Mouse (Mus musculus) liver, adult 2 months (tissue): ENCODE results near the gene Hcn1. TPM values are rescaled to one million over a fixed set of nuclear protein-coding genes. Genes with fewer than 3 reads are reported as not detected.

Source experiments
- DNase-seq: peaks from one replicate; pipeline ENCODE4 v3.0.0-alpha.2; 2011; ENCODE audit warnings: low read depth, low spot score; ENCODE audit errors: extremely low read depth
- H3K27ac ChIP-seq: fragments of 200-500 bp; replicated peaks from 2 replicates; pipeline ENCODE4 v1.5.1; 2012; ENCODE audit warnings: low read depth, mild to moderate bottlenecking, control low read depth, inconsistent platforms, low read length; ENCODE audit not compliant: insufficient read depth
- H3K27me3 ChIP-seq: fragments of 200-500 bp; 2 replicates; pipeline ENCODE4 v1.6.1; 2012; ENCODE audit warnings: mild to moderate bottlenecking, moderate library complexity, low read length, inconsistent platforms; ENCODE audit not compliant: control insufficient read depth, insufficient read depth
- H3K36me3 ChIP-seq: fragments of 200-500 bp; 2 replicates; pipeline ENCODE4 v1.6.1; 2012; ENCODE audit warnings: low read length, inconsistent platforms; ENCODE audit not compliant: control insufficient read depth, insufficient read depth
- H3K4me1 ChIP-seq: fragments of 200-500 bp; 2 replicates; pipeline ENCODE4 v1.6.1; 2011; ENCODE audit warnings: low read length; ENCODE audit not compliant: control insufficient read depth, insufficient read depth
- H3K4me3 ChIP-seq: fragments of 200-500 bp; 2 replicates; pipeline ENCODE4 v1.5.1; 2011; ENCODE audit warnings: low read depth, mild to moderate bottlenecking, control low read depth, low read length, moderate library complexity; ENCODE audit not compliant: insufficient read depth
- H3K79me2 ChIP-seq: fragments of 200-500 bp; 2 replicates; pipeline ENCODE4 v1.6.1; 2012; ENCODE audit warnings: inconsistent platforms, mild to moderate bottlenecking, low read length, moderate library complexity; ENCODE audit not compliant: control insufficient read depth, insufficient read depth
- H3K9ac ChIP-seq: fragments of 200-500 bp; 2 replicates; pipeline ENCODE4 v1.6.1; 2012; ENCODE audit warnings: low read depth, mild to moderate bottlenecking, control low read depth, inconsistent platforms, low read length
- CTCF ChIP-seq: fragments of 200-500 bp; IDR thresholded peaks from 2 replicates; pipeline ENCODE4 v1.5.1; 2011; ENCODE audit warnings: low read depth, low read length, control low read depth
- POLR2A ChIP-seq: fragments of 200-500 bp; IDR thresholded peaks from 2 replicates; pipeline ENCODE4 v1.6.1; 2011; ENCODE audit warnings: low read length, control low read depth; ENCODE audit not compliant: insufficient read depth; ENCODE audit errors: extremely low read depth
- WGBS: fragments of 180-500 bp; shearing (Covaris S2); methylation state at CpG from one replicate; pipeline ENCODE4 v1.1.7; 2018; 5-methylcytosine and 5-hydroxymethylcytosine counted together
- polyA plus RNA-seq: library from polyadenylated mRNA; depleted of rRNA; stranded (reverse); fragments of >200 nt; gene quantifications from 2 replicates; pipeline ENCODE4 v1.2.3, GENCODE M21; 2012
- total RNA-seq: library from RNA; depleted of rRNA; stranded (reverse); fragments of >200 nt; gene quantifications from 2 replicates; pipeline ENCODE4 v1.2.3, GENCODE M21; 2014

Gene Hcn1
- total and polyA plus RNA-seq, 2 experiments, result 0.01 TPM; not detected in 1

- peaks cover 8% of the 10 kb centered on the region; the same call in 1 of the 2 replicates for H3K4me1 ChIP-seq
- H3K27ac ChIP-seq, result no peak overlapping the region
- DNase-seq, result no peak
- no peak overlapping the region for H3K4me3 ChIP-seq
- H3K9ac ChIP-seq, result no peak overlapping the region
- no peaks in the 10 kb centered on the region for H3K36me3 ChIP-seq
- H3K27me3 ChIP-seq, result no peaks in the 10 kb centered on the region
- 80% methylated on average over 5 of the region's 5 CpGs for WGBS
- no peaks in the 10 kb centered on the region for H3K79me2 ChIP-seq
- no peak for TF ChIP-seq POLR2A
Observed at GRCm38 (mm10) chr13:117676418-117676817, 74.3 kb downstream of the Hcn1 start.

- no peak overlapping the region for H3K4me3 ChIP-seq
- no peaks in the 10 kb centered on the region for H3K79me2 ChIP-seq
- H3K36me3 ChIP-seq, result no peaks in the 10 kb centered on the region
- no peaks in the 10 kb centered on the region for H3K27me3 ChIP-seq
- H3K9ac ChIP-seq, result no peak overlapping the region
- TF ChIP-seq CTCF, result no peak
- DNase-seq, result no peak
- H3K27ac ChIP-seq, result no peak overlapping the region
- no peaks in the 10 kb centered on the region for H3K4me1 ChIP-seq
- WGBS, result 81% methylated on average over 7 of the region's 7 CpGs
Observed at GRCm38 (mm10) chr13:117687670-117688069, 85.5 kb downstream of the Hcn1 start.

GRCm38 (mm10) chr13:117694729-117695332, 92.7 kb downstream of the Hcn1 start:
- no peaks in the 10 kb centered on the region for H3K27me3 ChIP-seq
- no peaks in the 10 kb centered on the region for H3K79me2 ChIP-seq
- no peak for DNase-seq
- H3K27ac ChIP-seq, result no peak overlapping the region
- no peaks in the 10 kb centered on the region for H3K36me3 ChIP-seq
- no peak overlapping the region for H3K4me3 ChIP-seq
- WGBS, result 87% methylated on average over 1 of the region's 1 CpGs
- H3K9ac ChIP-seq, result no peak overlapping the region
- no peak for TF ChIP-seq CTCF
- no peak for TF ChIP-seq POLR2A
- H3K4me1 ChIP-seq, result no peaks in the 10 kb centered on the region

GRCm38 (mm10) chr13:117705573-117705972, 103.5 kb downstream of the Hcn1 start:
- no peak for DNase-seq
- H3K9ac ChIP-seq, result no peak overlapping the region
- H3K4me1 ChIP-seq, result no peaks in the 10 kb centered on the region
- no peak overlapping the region for H3K4me3 ChIP-seq
- no peaks in the 10 kb centered on the region for H3K27me3 ChIP-seq
- H3K36me3 ChIP-seq, result no peaks in the 10 kb centered on the region
- H3K79me2 ChIP-seq, result no peaks in the 10 kb centered on the region
- H3K27ac ChIP-seq, result no peak overlapping the region
- no peak for TF ChIP-seq POLR2A
- TF ChIP-seq CTCF, result no peak

GRCm38 (mm10) chr13:117705997-117706396, 103.9 kb downstream of the Hcn1 start:
- H3K27ac ChIP-seq, result no peak overlapping the region
- no peak overlapping the region for H3K4me3 ChIP-seq
- no peak for DNase-seq
- H3K4me1 ChIP-seq, result no peaks in the 10 kb centered on the region
- no peaks in the 10 kb centered on the region for H3K36me3 ChIP-seq
- no peaks in the 10 kb centered on the region for H3K79me2 ChIP-seq
- H3K9ac ChIP-seq, result no peak overlapping the region
- WGBS, result 83% methylated on average over 3 of the region's 3 CpGs
- no peaks in the 10 kb centered on the region for H3K27me3 ChIP-seq
- TF ChIP-seq POLR2A (no peak), CTCF (no peak)

- no peaks in the 10 kb centered on the region for H3K36me3 ChIP-seq
- WGBS, result 81% methylated on average over 2 of the region's 2 CpGs
- no peaks in the 10 kb centered on the region for H3K79me2 ChIP-seq
- H3K27me3 ChIP-seq, result no peaks in the 10 kb centered on the region
- no peak overlapping the region for H3K27ac ChIP-seq
- no peak overlapping the region for H3K4me3 ChIP-seq
- no peaks in the 10 kb centered on the region for H3K4me1 ChIP-seq
- no peak overlapping the region for H3K9ac ChIP-seq
- TF ChIP-seq CTCF, result no peak
- TF ChIP-seq POLR2A, result no peak
- no peak for DNase-seq
Observed at GRCm38 (mm10) chr13:117706496-117706895, 104.4 kb downstream of the Hcn1 start.
